Mouse (Mus musculus): ENCODE results near the gene Nin. TPM values are rescaled to one million over a fixed set of nuclear protein-coding genes. Genes with fewer than 3 reads are reported as not detected.

The Nin gene
- polyA plus RNA-seq, 1 experiment = 14.2 TPM

DNA sequence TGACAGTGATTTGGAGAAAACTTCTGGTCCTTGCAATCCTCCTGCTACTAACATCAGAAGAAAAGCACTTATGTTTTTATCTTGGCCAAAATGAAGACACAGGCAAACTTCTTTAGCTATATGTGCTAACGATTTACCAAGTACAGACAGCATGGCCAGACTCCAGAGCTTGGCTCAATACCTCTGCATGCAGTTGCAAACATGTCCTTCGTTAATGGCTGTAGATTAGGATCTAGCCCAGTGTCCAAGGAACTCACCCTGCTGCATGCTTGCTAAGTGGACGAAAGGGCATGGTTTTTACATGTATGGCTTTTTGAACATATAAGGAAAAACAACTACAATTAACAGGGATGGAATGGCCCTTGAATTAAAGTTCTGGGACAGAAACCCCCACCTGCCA is 28.2 kb downstream of the Nin start:
- TF ChIP-seq CTCF (IDR thresholded peaks at IDR 0.05; ENCODE audit: borderline replicate concordance, insufficient read depth, low read length) = no peak
- TF ChIP-seq POLR2A (IDR thresholded peaks at IDR 0.05; ENCODE audit: low read depth, low read length) = no peak
- H3K4me3 ChIP-seq (ENCODE audit: insufficient read depth, low read length) = no peak overlapping the region
- peaks cover 4% of the 10 kb centered on the region for H3K4me1 ChIP-seq (ENCODE audit: control insufficient read depth, insufficient read depth, low read length)
- H3K27ac ChIP-seq (ENCODE audit: insufficient read depth, low read length) = no peak overlapping the region

DNA sequence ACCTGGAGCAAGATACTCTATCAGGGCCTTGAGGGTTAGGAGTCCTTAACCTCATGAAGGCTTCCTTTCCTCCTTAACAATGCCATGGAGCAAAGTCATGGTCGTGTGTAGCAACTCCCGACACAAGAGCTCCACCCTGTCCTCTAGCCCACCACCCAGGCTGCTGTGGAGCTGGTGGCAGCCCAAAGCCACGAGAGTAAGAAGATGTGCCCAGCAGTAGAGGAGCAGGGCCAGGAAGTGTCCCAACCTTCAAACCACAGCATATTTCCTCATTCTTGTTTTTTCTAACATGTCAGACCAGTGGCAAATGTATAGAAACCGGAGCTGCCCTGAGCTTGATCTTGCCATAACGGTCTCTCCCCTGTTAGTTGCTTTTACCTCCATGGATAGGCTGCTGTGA is 29.3 kb downstream of the Nin start:
- TF ChIP-seq POLR2A (IDR thresholded peaks at IDR 0.05; ENCODE audit: low read depth, low read length) = no peak
- no peak for TF ChIP-seq CTCF (IDR thresholded peaks at IDR 0.05; ENCODE audit: borderline replicate concordance, insufficient read depth, low read length)
- Histone ChIP-seq H3K4me3 (ENCODE audit: insufficient read depth, low read length) (no peak overlapping the region), H3K27ac (ENCODE audit: insufficient read depth, low read length) (no peak overlapping the region), H3K4me1 (ENCODE audit: control insufficient read depth, insufficient read depth, low read length) (no peaks in the 10 kb centered on the region)

DNA sequence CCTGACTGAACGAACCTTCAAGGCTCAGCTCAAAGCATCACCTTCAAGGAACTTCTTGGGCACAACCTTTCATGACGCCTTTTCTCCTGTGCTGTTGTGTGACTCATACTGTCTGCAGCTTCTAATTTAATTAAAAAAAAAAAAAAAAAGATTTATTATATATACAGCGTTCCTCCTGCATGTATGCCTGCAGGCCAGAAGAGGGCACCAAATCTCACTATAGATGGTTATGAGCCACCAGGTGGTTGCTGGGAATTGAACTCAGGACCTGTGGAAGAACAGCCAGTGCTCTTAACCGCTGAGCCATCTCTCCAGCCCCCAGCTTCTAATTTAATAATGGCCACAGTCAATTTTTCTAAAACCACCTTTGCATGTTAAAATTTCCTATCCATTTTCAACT is 29.8 kb downstream of the Nin start:
- Histone ChIP-seq H3K27ac (ENCODE audit: insufficient read depth, low read length) (no peak overlapping the region), H3K4me3 (ENCODE audit: insufficient read depth, low read length) (no peak overlapping the region), H3K4me1 (ENCODE audit: control insufficient read depth, insufficient read depth, low read length) (no peaks in the 10 kb centered on the region)
- no peak for TF ChIP-seq POLR2A (IDR thresholded peaks at IDR 0.05; ENCODE audit: low read depth, low read length)
- TF ChIP-seq CTCF (IDR thresholded peaks at IDR 0.05; ENCODE audit: borderline replicate concordance, insufficient read depth, low read length) = no peak

DNA sequence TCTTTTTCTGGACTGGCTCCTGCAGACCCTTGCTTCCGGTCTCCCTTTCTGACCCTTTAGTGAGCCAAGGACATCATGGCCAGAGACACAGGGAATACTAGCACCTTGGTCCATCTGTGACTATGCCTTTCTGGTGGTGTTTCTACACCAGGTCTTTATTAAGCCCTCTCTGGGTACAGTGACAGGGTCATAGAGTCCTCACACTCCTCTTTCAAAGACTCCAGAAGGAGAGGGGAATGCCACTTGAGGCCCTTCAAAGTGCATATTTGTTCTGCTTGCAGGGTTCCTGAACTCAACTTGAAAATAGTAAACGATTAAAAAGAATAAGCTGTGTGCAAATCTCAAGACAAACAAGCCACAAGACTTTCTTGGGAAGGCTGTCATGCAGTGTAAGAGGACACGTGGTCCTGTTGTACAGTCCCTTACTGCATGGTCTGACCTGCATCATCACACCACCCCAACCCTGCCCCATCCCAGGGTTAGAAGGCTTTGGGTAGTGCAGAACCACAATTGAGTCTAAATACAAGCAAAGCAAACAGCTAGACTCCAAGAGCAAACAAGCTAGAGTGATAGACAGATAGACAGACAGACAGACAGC is 30.5 kb downstream of the Nin start:
- H3K4me1 ChIP-seq (ENCODE audit: control insufficient read depth, insufficient read depth, low read length) = no peaks in the 10 kb centered on the region
- no peak overlapping the region for H3K27ac ChIP-seq (ENCODE audit: insufficient read depth, low read length)
- TF ChIP-seq POLR2A (IDR thresholded peaks at IDR 0.05; ENCODE audit: low read depth, low read length) (no peak), CTCF (IDR thresholded peaks at IDR 0.05; ENCODE audit: borderline replicate concordance, insufficient read depth, low read length) (no peak)
- no peak overlapping the region for H3K4me3 ChIP-seq (ENCODE audit: insufficient read depth, low read length)

DNA sequence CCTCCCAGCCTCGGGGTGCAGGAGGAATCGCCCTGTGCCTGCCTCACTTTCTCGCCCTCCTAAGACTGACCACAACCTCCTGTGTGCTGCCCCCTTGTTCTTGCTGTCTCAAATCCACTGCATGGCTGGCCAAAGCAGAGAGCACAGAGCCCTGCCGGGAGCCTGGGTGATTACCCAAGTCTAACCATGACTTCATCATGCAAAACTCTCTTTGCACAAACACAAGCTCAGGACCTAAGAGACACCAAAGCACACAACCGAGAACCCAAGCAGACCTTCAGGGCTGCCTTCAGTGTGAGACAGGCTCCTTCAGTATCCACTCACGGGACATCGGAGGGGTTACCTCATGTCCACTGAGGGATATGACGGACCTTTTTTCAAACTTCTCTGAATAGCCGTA is 31.0 kb downstream of the Nin start:
- TF ChIP-seq POLR2A (IDR thresholded peaks at IDR 0.05; ENCODE audit: low read depth, low read length) = no peak
- TF ChIP-seq CTCF (IDR thresholded peaks at IDR 0.05; ENCODE audit: borderline replicate concordance, insufficient read depth, low read length) = no peak
- Histone ChIP-seq H3K4me1 (ENCODE audit: control insufficient read depth, insufficient read depth, low read length) (no peaks in the 10 kb centered on the region), H3K27ac (ENCODE audit: insufficient read depth, low read length) (no peak overlapping the region), H3K4me3 (ENCODE audit: insufficient read depth, low read length) (no peak overlapping the region)

DNA sequence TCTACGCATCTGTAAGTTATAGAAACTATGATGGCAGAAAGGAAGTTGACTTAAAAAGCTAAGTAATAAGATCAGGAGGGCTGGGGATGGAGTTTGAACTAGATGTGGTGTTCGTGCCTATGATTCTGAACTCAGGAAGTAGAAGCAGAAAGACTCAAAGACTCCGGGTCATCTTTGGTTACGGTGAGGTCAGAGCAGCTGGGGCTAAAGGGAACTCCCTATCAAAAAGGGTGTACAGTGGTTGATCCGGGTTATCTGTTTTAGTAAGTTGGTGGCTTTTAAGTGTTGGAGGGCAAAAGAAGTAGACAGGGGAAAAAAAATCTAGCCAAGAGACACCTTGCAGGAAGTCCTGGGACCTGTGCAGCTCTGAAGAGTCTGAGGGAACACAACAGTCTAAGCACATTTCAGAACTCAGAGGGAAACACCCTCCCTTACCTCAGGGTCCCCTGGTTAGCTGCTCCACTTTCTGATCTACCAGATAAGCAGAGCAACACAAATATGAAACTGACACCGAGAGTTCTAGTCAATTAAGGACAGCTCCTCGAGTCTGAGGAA is 35.0 kb downstream of the Nin start:
- TF ChIP-seq POLR2A (IDR thresholded peaks at IDR 0.05; ENCODE audit: low read depth, low read length) (no peak), CTCF (IDR thresholded peaks at IDR 0.05; ENCODE audit: borderline replicate concordance, insufficient read depth, low read length) (no peak)
- no peak overlapping the region for H3K4me3 ChIP-seq (ENCODE audit: insufficient read depth, low read length)
- H3K4me1 ChIP-seq (ENCODE audit: control insufficient read depth, insufficient read depth, low read length) = no peaks in the 10 kb centered on the region
- no peak overlapping the region for H3K27ac ChIP-seq (ENCODE audit: insufficient read depth, low read length)

DNA sequence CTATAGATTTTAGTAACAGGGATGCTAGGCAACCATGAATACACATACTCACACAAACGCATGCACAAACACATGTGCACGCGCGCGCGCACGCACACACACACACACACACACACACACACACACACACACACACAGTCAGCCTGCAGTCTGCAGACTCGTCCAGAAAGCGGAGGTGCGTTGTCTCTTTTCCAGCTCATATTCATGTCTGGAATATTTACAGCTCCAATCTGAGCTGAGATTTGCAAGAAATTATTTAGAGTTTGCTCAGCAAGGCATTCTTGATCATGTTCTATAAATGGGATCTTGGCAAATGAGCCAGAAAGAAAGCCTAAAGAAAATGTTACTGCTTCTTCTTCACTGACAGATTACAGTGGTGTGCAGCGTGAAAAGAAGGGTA is 37.0 kb downstream of the Nin start:
- TF ChIP-seq CTCF (IDR thresholded peaks at IDR 0.05; ENCODE audit: borderline replicate concordance, insufficient read depth, low read length) = no peak
- TF ChIP-seq POLR2A (IDR thresholded peaks at IDR 0.05; ENCODE audit: low read depth, low read length) = no peak
- Histone ChIP-seq H3K4me1 (ENCODE audit: control insufficient read depth, insufficient read depth, low read length) (no peaks in the 10 kb centered on the region), H3K4me3 (ENCODE audit: insufficient read depth, low read length) (no peak overlapping the region), H3K27ac (ENCODE audit: insufficient read depth, low read length) (no peak overlapping the region)

DNA sequence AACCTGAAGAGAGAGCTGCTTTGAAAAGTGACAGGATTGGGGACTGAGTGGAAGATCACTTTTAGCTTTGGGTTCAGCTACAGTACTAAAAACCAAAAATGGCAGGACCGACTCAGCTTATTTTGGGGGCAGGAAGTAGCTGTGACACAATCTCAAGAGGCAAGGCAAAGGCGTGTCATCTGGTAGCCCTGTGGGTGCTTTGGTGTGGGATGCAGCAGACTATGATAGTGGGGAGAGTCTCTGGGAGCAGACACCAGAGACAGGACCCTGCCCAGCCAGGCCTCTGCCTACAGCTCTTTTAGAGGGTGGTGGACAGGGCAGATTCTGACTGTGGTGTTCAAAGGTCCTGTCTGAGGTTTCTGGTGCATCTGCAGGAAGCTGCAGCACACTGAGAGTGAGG is 38.5 kb downstream of the Nin start:
- Histone ChIP-seq H3K4me3 (ENCODE audit: insufficient read depth, low read length) (no peak overlapping the region), H3K4me1 (ENCODE audit: control insufficient read depth, insufficient read depth, low read length) (no peaks in the 10 kb centered on the region), H3K27ac (ENCODE audit: insufficient read depth, low read length) (no peak overlapping the region)
- TF ChIP-seq POLR2A (IDR thresholded peaks at IDR 0.05; ENCODE audit: low read depth, low read length) (no peak), CTCF (IDR thresholded peaks at IDR 0.05; ENCODE audit: borderline replicate concordance, insufficient read depth, low read length) (no peak)

DNA sequence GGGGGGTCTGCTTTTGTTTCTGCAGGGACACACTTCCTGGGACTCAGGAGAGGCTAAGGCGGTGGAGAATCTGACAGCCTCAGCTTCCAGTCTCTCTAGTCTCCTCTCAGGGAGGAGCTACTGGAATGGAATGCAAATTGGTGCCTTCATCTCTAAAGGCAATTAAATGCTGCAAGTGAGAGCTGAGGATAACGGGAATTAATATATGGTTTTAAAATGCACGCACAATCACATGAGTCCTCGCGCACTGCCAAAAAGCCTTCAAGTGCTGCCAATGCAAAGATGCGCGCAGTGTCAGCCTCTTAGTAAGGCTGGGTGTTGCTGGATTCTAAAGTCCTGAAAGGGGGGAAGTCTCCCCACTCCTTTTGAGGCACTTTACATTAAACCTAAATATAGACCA is 42.6 kb downstream of the Nin start:
- Histone ChIP-seq H3K27ac (ENCODE audit: insufficient read depth, low read length) (no peak overlapping the region), H3K4me1 (ENCODE audit: control insufficient read depth, insufficient read depth, low read length) (no peaks in the 10 kb centered on the region)
- TF ChIP-seq POLR2A (IDR thresholded peaks at IDR 0.05; ENCODE audit: low read depth, low read length) = no peak
- no peak for TF ChIP-seq CTCF (IDR thresholded peaks at IDR 0.05; ENCODE audit: borderline replicate concordance, insufficient read depth, low read length)

DNA sequence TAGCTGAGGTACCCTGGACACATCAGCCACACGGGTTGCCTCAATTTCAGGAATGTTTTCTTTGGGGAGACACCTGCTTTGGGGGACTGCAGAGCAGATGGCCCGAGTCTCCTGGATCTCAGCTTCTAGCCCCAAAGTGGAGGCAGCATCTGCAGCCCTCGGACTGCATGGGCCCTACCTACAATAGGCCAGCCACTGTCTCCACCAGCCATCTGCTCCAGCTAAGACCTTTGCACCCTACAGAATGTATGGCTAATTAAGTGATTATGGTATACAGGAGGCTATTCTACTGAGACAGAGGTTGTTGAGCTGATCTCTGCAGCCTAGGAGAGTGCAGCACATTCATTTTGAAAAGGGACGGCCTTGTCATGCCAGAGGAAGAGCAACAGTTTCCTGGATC is 43.2 kb downstream of the Nin start:
- Histone ChIP-seq H3K4me3 (ENCODE audit: insufficient read depth, low read length) (no peak overlapping the region), H3K27ac (ENCODE audit: insufficient read depth, low read length) (no peak overlapping the region), H3K4me1 (ENCODE audit: control insufficient read depth, insufficient read depth, low read length) (no peaks in the 10 kb centered on the region)
- TF ChIP-seq POLR2A (IDR thresholded peaks at IDR 0.05; ENCODE audit: low read depth, low read length) = no peak
- TF ChIP-seq CTCF (IDR thresholded peaks at IDR 0.05; ENCODE audit: borderline replicate concordance, insufficient read depth, low read length) = no peak

More for the DNA sequence above, 42.6 kb downstream of the Nin start:
- no peak overlapping the region for H3K4me3 ChIP-seq (ENCODE audit: insufficient read depth, low read length)
